Mouse (Mus musculus) urinary bladder, postnatal 4 days (tissue): ENCODE data around the gene Cyb5r1.

Experiments
- DNase-seq, 2 experiments: peaks; one replicate each; pipeline ENCODE4 v3.0.0; 2021 to 2022; ENCODE audit warnings: low spot score in 2 of 2

Gene Cyb5r1

GRCm38 (mm10) chr1:134405509-134406413, at the start of gene Cyb5r1:
Gene Cyb5r1 (plus strand): TSS chr1:134405559.
- peak; percentile 65 to 78 for DNase-seq

GRCm38 (mm10) chr1:134357461-134357860, 47.9 kb upstream of the Cyb5r1 start:
- no peak for DNase-seq

DNA sequence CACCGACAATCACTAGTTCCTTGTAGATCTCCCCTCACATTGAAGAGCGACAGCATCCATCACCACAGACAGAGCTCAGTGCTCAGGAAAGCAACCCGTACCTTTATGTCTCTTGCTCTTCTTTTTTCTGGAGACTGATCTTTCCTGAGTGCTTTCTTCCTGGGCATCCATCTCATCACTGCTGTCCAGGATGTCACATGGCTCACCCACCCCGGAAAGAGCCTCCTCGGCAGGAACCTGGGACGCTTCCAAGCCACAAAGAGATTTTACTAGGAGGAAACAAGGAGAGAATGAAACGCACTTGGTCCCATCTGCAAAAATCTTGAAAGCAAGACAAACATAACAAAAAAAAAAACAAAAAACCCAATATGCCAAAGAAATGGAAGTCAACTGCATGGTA, 44.7 kb upstream of the Cyb5r1 start:
- DNase-seq, result no peak

DNA sequence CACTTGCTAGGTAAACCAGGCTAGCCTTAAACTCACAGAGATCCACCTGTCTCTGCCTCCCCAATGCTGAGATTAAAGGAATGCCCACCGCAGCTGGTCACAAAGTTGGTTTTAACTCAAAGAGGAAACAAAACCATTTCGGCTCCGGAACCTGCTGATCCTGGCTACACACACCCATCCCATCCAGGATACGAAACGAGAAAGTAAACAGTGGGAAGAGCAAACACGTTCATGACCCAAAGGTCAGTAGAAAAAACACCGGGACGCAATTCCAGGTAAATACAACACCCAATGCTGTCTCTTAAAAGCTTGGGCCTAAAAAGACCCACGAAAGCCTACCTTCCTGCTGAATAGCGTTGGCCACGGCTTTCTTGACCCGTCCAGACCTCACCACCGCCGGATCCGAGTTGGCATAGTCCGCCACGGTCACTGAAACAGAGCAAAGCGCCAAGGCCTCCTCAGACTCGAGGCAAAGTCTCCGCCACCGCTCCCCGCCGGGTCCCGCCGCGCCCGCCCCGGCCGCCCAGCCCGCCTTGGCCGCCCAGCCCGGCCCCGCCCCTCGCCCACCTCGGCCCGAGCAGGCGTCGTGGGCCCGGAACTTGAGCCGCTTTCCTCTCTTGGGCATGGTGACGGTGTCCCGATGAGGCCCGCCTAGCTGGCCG, 44.0 kb upstream of the Cyb5r1 start:
- no peak for DNase-seq

GRCm38 (mm10) chr1:134361857-134362212, 43.5 kb upstream of the Cyb5r1 start, which contains the start of gene Tmem183a:
Gene Tmem183a (minus strand): TSS chr1:134361979.
- DNase-seq, result peak; percentile 96 to 98

GRCm38 (mm10) chr1:134363194-134363593, 42.2 kb upstream of the Cyb5r1 start:
- no peak for DNase-seq

GRCm38 (mm10) chr1:134365491-134365890, 39.9 kb upstream of the Cyb5r1 start:
- DNase-seq, result no peak

DNA sequence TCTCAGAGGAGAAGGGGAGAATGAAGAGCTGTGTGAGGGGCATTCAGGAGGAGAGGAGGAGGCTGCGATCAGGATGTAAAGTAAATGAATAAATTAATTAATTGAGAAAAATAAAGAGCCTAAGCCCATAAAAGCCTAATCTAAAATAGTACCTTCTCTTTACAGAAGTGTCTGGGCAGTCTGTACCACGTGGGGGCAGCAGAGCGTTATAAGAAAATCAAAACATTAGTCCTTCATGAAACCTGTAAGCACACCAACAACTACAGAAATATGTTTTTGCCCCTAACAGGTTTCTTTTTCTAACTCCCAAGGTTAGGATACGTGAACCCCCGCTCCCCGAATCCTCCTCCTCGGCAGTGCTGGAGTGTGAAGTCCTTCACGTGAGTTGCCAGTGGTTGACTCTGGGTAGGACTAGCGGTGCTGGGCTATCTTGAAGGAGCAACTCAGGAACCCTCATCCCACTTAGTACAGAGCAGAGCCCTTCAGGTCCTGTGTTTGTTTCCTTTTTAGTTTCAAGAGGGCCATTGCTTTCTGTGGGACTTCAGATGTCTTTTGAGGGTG, 36.5 kb upstream of the Cyb5r1 start:
- peak in 1 of 2 experiments; percentile 35 for DNase-seq

GRCm38 (mm10) chr1:134374124-134374523, 31.2 kb upstream of the Cyb5r1 start:
- DNase-seq, result no peak

- no peak for DNase-seq
Measured at GRCm38 (mm10) chr1:134381051-134381450, 24.3 kb upstream of the Cyb5r1 start.

GRCm38 (mm10) chr1:134381795-134382625, 23.3 kb upstream of the Cyb5r1 start:
- DNase-seq, result no peak

DNA sequence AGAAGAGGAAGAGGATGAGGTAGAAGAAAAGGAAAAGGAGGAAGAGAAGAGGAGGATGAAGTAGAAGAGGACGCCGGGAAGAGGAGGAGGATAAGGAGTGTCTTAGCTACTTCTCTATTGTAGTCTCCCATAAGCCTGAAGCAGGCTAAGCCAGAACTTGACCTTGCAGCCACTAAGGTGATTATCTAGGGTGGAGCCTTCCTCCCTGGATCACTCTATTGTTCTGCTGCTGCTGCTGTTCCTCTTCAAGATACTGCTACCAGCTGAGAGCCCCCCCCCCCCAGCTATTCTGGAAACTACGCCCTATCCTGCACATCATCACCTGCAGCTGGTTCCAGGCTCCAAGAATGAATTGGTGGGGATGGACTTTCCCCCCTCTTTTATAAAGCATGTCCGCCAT, 20.8 kb upstream of the Cyb5r1 start:
- no peak for DNase-seq

DNA sequence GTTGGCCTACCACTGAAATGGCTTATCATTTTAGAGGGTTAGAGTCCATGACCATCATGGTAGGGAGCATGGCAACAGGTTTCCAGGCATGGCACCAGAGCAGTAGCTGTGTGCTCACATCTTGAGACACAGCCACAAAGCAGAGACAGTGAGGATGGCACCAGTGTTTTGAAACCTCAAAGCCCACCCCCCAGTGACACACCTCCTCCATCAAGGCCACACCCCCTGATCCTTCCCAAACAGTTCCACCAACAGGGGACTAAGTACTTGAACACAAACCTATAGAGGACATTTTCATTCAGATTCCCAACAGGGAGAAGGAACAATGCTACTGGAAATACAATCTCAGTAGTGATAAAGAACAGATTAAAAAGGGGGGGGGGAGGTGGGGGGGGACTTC, 20.2 kb upstream of the Cyb5r1 start:
- no peak for DNase-seq

DNA sequence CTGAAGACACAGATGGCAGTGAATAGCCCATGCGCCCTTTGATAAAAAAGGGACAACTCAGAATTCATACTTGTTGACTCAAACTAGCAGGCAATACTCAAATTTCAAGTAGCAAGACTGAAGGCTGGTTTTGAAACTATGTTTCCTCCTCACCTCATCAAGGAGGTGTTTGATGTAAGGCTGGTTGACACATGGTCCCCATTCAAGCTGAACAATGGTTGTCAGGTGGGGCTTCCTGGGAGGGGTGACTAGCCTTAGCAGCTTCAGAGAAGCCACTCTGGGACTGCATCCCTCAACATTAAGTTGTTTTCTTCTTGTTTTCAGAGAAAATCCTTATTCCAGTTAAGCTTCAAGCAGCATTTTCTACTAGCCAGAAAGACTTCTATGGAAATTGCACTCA, 19.7 kb upstream of the Cyb5r1 start, which contains the start of gene 4933406M09Rik:
TSS of gene 4933406M09Rik (plus strand) at position 275 of the 400 bp plus-strand sequence.
- no peak for DNase-seq

GRCm38 (mm10) chr1:134393827-134394226, 11.5 kb upstream of the Cyb5r1 start:
- DNase-seq, result no peak

DNA sequence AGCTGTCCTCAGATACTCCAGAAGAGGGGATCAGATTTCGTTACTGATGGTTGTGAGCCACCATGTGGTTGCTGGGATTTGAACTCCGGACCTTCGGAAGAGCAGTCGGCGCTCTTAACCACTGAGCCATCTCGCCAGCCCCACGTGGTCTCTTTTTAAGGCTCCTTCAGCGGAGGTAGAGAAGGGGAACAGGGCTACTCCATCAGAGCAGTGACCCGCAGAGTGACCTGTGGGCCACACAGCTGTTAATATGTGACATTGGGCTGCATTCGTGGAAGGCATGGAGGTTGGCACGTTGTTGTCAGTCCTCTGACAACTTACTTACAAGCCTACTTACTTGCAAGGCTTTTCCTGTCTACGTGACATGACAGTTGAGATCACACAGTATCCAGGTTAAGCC, 7.1 kb upstream of the Cyb5r1 start:
- no peak for DNase-seq

- DNase-seq, result no peak
Measured at GRCm38 (mm10) chr1:134399735-134400134, 5.6 kb upstream of the Cyb5r1 start.

DNA sequence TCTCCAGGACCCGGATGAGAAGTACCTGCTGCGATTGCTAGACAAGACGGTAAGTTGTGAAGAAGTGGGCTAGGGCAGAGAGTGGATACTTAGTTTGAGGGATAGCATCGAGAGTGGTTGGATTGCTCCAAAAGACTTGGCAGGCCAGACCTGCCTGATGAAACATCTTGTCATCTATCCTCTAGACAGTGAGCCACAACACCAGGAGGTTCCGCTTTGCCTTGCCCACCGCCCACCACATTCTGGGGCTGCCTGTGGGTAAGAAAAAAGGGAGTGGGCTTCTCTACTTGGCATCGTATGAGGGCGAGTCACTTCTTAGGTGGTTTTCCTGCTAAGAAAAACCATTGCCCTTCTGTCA, 1.0 kb downstream of the Cyb5r1 start:
- DNase-seq, result no peak

GRCm38 (mm10) chr1:134408080-134408479, 2.7 kb downstream of the Cyb5r1 start:
- no peak for DNase-seq

DNA sequence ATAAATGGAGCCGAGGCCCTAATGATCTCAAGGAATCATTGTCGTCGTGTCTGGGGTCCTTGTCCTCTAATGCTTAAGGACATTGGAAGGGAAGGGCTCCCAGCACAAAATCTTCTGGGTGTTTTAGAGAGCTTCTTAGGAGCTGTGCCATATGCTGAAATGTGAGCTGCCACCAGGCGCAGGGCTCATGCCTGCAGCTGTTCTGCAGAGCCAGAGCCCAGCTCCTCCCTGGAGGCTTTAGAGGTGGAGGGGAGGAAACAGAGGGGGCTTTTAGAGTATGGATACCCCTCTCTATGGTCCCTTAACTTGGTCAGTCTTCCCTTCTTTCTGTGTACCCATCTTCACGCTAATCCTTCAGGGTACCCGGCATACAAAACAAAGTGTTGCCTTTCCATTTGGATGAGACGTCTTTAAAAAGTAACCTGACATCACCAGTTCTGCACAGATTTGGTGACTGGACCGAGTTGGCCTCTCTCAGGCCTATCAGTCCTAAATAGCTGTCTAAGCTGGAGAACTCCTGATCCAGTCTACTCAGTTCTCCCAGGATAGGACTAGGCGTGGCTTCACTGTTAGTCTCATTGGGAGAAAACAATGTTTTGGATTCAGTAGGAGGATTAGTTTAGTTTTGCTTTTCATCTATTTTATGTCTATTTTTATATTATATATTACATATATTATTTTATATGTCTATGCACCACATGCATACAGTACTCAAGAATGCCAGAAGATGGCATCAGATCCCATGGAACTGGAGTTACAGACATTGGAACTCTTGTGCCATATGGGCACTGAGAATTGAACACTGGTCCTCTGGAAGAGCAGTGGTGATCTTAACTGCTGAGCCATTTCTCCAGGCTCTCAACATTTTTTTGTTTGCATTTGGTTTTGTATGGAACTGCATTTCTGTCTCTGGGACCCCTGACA, 6.6 kb downstream of the Cyb5r1 start:
- no peak for DNase-seq

DNA sequence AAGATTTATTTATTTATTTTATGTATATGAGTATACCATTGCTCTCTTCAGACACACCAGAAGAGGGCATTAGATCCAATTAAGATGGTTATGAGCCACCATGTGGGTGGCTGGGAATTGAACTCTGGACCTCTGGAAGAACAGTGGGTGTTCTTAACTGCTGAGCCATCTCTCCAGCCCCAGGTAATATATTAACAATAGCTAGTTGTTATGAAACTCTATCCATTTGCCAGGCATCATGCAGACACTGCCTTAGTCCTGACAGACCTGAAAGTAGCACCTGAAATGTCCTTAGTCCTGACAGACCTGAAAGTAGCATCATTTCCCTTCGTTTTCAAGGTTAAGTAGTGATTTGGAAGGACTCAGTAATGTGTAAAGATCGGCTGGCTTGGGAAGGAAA, 8.7 kb downstream of the Cyb5r1 start:
- no peak for DNase-seq
